Mouse (Mus musculus): ENCODE data around the gene Midn. TPM values are rescaled to one million over a fixed set of nuclear protein-coding genes. Genes with fewer than 3 reads are reported as not detected.

Gene Midn
- polyA plus RNA-seq, 1 experiment from 2014 or later = 32.6 TPM

- H3K27ac ChIP-seq (ENCODE audit: low read depth) = no peak overlapping the region
- no peak for ATAC-seq (ENCODE audit: insufficient read depth)
- H3K36me3 ChIP-seq (ENCODE audit: insufficient read depth) = peaks cover 35% of the 10 kb centered on the region
- WGBS = 38% methylated on average over 1 of the region's 1 CpGs
- DNase-seq = no peak
- H3K4me3 ChIP-seq (ENCODE audit: low read depth, low read length) = peak overlapping the region; percentile 71
- H3K9ac ChIP-seq = peak overlapping the region; percentile 93
- no peaks in the 10 kb centered on the region for H3K27me3 ChIP-seq (ENCODE audit: insufficient read depth, low read length)
- peak overlapping the region; percentile 85 for H3K4me2 ChIP-seq
- no peak for TF ChIP-seq CTCF (IDR thresholded peaks at IDR 0.05; ENCODE audit: low read depth)
- peaks cover 23% of the 10 kb centered on the region for H3K4me1 ChIP-seq (ENCODE audit: insufficient read depth)
- no peaks in the 10 kb centered on the region for H3K9me3 ChIP-seq (ENCODE audit: low read depth, low read length)
These were observed 21.0 kb downstream of the Midn start for GRCm38 (mm10) chr10:80169070-80169469.

GRCm38 (mm10) chr10:80169651-80170050, 21.6 kb downstream of the Midn start:
- H3K4me2 ChIP-seq = peak overlapping the region; percentile 85
- no peak overlapping the region for H3K4me3 ChIP-seq (ENCODE audit: low read depth, low read length)
- ATAC-seq (ENCODE audit: insufficient read depth) (no peak), DNase-seq (no peak)
- H3K36me3 ChIP-seq (ENCODE audit: insufficient read depth) = peaks cover 35% of the 10 kb centered on the region
- no peak for TF ChIP-seq CTCF (IDR thresholded peaks at IDR 0.05; ENCODE audit: low read depth)
- no peak overlapping the region for H3K27ac ChIP-seq (ENCODE audit: low read depth)
- no peaks in the 10 kb centered on the region for H3K9me3 ChIP-seq (ENCODE audit: low read depth, low read length)
- no peaks in the 10 kb centered on the region for H3K27me3 ChIP-seq (ENCODE audit: insufficient read depth, low read length)
- WGBS = 90% methylated on average over 7 of the region's 7 CpGs
- peaks cover 19% of the 10 kb centered on the region for H3K4me1 ChIP-seq (ENCODE audit: insufficient read depth)
- H3K9ac ChIP-seq = no peak overlapping the region

GRCm38 (mm10) chr10:80170052-80170451, 22.0 kb downstream of the Midn start:
- Histone ChIP-seq H3K9ac (no peak overlapping the region), H3K36me3 (ENCODE audit: insufficient read depth) (peaks cover 35% of the 10 kb centered on the region), H3K27ac (ENCODE audit: low read depth) (no peak overlapping the region), H3K4me3 (ENCODE audit: low read depth, low read length) (no peak overlapping the region), H3K27me3 (ENCODE audit: insufficient read depth, low read length) (no peaks in the 10 kb centered on the region), H3K4me2 (no peak overlapping the region), H3K9me3 (ENCODE audit: low read depth, low read length) (no peaks in the 10 kb centered on the region), H3K4me1 (ENCODE audit: insufficient read depth) (peaks cover 19% of the 10 kb centered on the region)
- DNase-seq (no peak), ATAC-seq (ENCODE audit: insufficient read depth) (no peak)
- 94% methylated on average over 16 of the region's 16 CpGs for WGBS
- TF ChIP-seq CTCF (IDR thresholded peaks at IDR 0.05; ENCODE audit: low read depth) = no peak

DNA sequence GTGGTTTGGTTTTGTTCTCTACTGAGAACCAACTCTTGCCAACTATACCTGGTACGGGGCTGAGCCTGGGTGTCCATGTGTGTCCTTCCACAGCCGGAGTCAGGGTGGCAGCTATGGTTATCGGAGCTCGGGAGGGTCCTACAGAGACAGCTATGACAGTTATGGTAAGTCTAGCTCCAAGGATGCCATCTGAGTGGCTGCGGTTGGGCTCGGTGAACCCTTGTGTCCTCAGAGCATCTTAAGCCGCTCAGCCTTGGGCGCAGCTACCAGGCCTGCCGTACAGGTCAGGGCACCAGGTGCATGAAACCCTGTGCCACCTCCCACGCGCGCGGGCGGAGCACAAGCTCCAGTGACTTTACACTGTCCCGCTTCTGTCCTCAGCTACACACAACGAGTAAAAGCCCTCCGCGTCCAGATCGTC, 22.5 kb downstream of the Midn start:
- H3K4me1 ChIP-seq (ENCODE audit: insufficient read depth) = peaks cover 14% of the 10 kb centered on the region
- TF ChIP-seq CTCF (IDR thresholded peaks at IDR 0.05; ENCODE audit: low read depth) = no peak
- no peak for DNase-seq
- no peak overlapping the region for H3K4me3 ChIP-seq (ENCODE audit: low read depth, low read length)
- H3K36me3 ChIP-seq (ENCODE audit: insufficient read depth) = peaks cover 35% of the 10 kb centered on the region
- WGBS = 93% methylated on average over 19 of the region's 19 CpGs
- no peaks in the 10 kb centered on the region for H3K9me3 ChIP-seq (ENCODE audit: low read depth, low read length)
- no peak overlapping the region for H3K9ac ChIP-seq
- H3K27me3 ChIP-seq (ENCODE audit: insufficient read depth, low read length) = no peaks in the 10 kb centered on the region
- H3K4me2 ChIP-seq = no peak overlapping the region
- no peak overlapping the region for H3K27ac ChIP-seq (ENCODE audit: low read depth)
- ATAC-seq (ENCODE audit: insufficient read depth) = no peak

DNA sequence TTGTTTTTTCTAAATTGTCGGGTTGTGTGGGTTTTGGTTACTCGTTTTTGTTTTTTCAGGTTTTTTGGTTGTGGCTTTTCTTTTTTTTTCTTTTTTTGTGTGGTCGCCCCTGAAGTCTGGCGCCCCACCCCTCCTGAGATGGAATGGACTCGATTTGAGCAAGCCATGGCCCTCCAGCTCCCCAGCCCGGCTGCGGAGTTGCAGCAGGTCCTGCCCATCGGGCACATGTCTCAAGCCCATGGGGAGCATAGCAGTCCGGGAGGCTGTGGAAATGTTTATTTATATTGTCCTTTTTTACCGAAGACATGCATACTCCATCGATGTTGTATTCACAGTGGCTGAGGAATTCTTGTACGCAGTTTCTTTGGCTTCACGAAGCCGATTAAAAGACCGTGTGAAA, 23.2 kb downstream of the Midn start:
- no peak overlapping the region for H3K4me3 ChIP-seq (ENCODE audit: low read depth, low read length)
- no peak for ATAC-seq (ENCODE audit: insufficient read depth)
- H3K27ac ChIP-seq (ENCODE audit: low read depth) = no peak overlapping the region
- H3K9ac ChIP-seq = no peak overlapping the region
- DNase-seq = no peak
- H3K27me3 ChIP-seq (ENCODE audit: insufficient read depth, low read length) = no peaks in the 10 kb centered on the region
- peaks cover 35% of the 10 kb centered on the region for H3K36me3 ChIP-seq (ENCODE audit: insufficient read depth)
- H3K9me3 ChIP-seq (ENCODE audit: low read depth, low read length) = no peaks in the 10 kb centered on the region
- peaks cover 10% of the 10 kb centered on the region; the same call in 1 of the 2 replicates for H3K4me1 ChIP-seq (ENCODE audit: insufficient read depth)
- no peak for TF ChIP-seq CTCF (IDR thresholded peaks at IDR 0.05; ENCODE audit: low read depth)
- WGBS = 77% methylated on average over 15 of the region's 15 CpGs
- H3K4me2 ChIP-seq = no peak overlapping the region

DNA sequence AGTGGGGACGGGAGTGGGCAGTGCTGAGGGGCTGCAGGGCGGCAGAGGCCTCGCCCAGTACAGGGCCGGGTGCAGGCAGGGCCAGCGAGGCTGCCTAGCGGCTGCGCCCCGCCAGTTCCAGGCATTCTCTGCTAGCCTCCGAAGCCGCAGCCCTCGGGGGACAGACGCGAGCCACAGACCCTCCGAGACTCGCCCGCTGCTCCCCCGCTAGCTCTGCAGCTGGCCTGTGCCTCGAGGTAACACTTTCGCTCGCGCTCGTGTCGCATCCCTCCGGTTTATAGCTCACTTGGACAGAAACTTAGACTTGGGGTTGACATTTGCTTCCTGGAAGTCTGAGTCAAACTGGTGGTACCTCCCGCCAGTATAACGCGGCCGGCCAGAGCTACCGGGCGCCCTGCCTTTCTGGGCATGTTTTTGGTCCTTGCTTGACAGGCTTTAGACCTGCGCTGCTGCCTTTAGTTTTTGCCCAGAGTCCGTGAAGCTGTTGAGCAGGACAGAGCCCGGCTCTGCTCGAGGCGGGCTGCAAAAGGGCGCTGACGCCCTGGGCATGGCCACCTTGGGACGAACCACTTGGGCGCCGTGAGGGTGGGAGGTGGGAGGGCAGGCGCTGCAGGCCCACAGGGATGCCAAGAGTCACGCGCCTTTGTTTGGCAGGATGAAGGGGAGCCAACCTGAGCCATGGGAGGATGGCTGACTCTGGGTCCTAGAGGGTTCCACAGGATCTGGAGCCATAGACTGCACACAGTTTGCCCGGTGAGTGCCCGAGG, 23.9 kb downstream of the Midn start:
- DNase-seq (no peak), ATAC-seq (ENCODE audit: insufficient read depth) (no peak)
- Histone ChIP-seq H3K9ac (peak overlapping the region; percentile 62; the same call in 1 of the 2 replicates), H3K9me3 (ENCODE audit: low read depth, low read length) (no peaks in the 10 kb centered on the region), H3K4me2 (peak overlapping the region; percentile 67), H3K4me1 (ENCODE audit: insufficient read depth) (peaks cover 6% of the 10 kb centered on the region; the same call in 1 of the 2 replicates), H3K27ac (ENCODE audit: low read depth) (peak overlapping the region; percentile 84), H3K27me3 (ENCODE audit: insufficient read depth, low read length) (no peaks in the 10 kb centered on the region), H3K4me3 (ENCODE audit: low read depth, low read length) (peak overlapping the region; percentile 50), H3K36me3 (ENCODE audit: insufficient read depth) (peaks cover 35% of the 10 kb centered on the region)
- no peak for TF ChIP-seq CTCF (IDR thresholded peaks at IDR 0.05; ENCODE audit: low read depth)
- 85% methylated on average over 45 of the region's 45 CpGs for WGBS

- TF ChIP-seq CTCF (IDR thresholded peaks at IDR 0.05; ENCODE audit: low read depth) = no peak
- ATAC-seq (ENCODE audit: insufficient read depth) (peak; percentile 75), DNase-seq (peak; percentile 95)
- Histone ChIP-seq H3K4me1 (ENCODE audit: insufficient read depth) (peaks cover 5% of the 10 kb centered on the region; the same call in 1 of the 2 replicates), H3K9ac (peak within 1 kb of the TSS; percentile 62), H3K4me2 (peak within 1 kb of the TSS; percentile 67), H3K27me3 (ENCODE audit: insufficient read depth, low read length) (no peaks in the 10 kb centered on the region), H3K4me3 (ENCODE audit: low read depth, low read length) (peak within 1 kb of the TSS; percentile 50), H3K36me3 (ENCODE audit: insufficient read depth) (peaks cover 35% of the 10 kb centered on the region), H3K27ac (ENCODE audit: low read depth) (peak within 1 kb of the TSS; percentile 84), H3K9me3 (ENCODE audit: low read depth, low read length) (no peaks in the 10 kb centered on the region)
- WGBS = 7% methylated on average over 35 of the region's 35 CpGs
These were observed 24.6 kb downstream of the Midn start, which contains the start of gene 1600002K03Rik for GRCm38 (mm10) chr10:80172527-80173292. Gene 1600002K03Rik, plus strand, starts transcription at chr10:80172944.
